Mouse (Mus musculus) stomach, postnatal 0 days (tissue): ENCODE measurements around the gene Coq7.

Experiments
- CTCF ChIP-seq: IDR thresholded peaks from 2 replicates; pipeline ENCODE4 v1.5.1; 2016; ENCODE audit warnings: antibody characterized with exemption, low read depth, mild to moderate bottlenecking, moderate library complexity
- EP300 ChIP-seq: optimal IDR thresholded peaks from 2 replicates; pipeline ENCODE3; 2016; ENCODE audit warnings: antibody characterized with exemption

- TF ChIP-seq CTCF (no peak), EP300 (no peak)
Measured at GRCm38 (mm10) chr7:118554290-118554689, 21.1 kb upstream of the Coq7 start.
